29 mouse cellular contexts compared by ENCODE assay signal in the genomic region with DNA sequence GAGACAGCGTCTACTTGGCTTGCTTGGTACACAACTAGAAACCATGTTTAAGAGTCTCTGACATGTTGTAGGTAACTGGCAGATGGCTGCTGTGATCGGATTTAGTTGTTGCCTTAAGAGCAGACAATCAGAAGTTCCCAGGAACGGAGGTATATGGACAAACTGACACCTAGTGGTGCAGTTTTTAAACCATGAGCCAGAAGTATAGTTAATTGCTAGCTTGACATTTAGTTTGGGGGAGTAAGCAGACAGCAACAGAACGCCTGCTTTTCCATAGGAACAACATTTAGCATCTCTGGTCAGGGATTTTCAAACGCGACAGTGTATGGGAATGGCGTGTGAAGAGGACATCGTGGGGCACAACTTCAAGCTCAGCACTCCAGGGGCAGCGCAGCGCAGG. TPM values are rescaled to one million over a fixed set of nuclear protein-coding genes. Genes with fewer than 3 reads are reported as not detected.
DNase-seq lines count a peak whose midpoint lies in the region; ATAC-seq and TF ChIP-seq lines count a peak whose summit lies in the region.
"Had no signal": no experiment of that assay in that cellular context is flagged by ENCODE, and none has a peak within 500 bp of the region (broad histone marks: within the 10 kb centered on the region; RNA-seq: fewer than 3 reads in every experiment).

No protein-coding gene starts in this region.

- TF ChIP-seq CTCF in hindbrain, postnatal 0 days (IDR thresholded peaks at IDR 0.05; ENCODE audit: low read depth): 0 out of 2 replicates have a peak, but pooled peaks have one; percentile 21
- TF ChIP-seq CTCF in lung, embryonic 14.5 days (IDR thresholded peaks at IDR 0.05; ENCODE audit: low read depth): peak; percentile 35; the same call in 1 of the 2 replicates
- no peak for TF ChIP-seq CTCF in lung, adult 2 months (IDR thresholded peaks at IDR 0.05; ENCODE audit: insufficient read depth, low read length)
- TF ChIP-seq CTCF in MEL (IDR thresholded peaks at IDR 0.05 in 2 of 3, conservative IDR thresholded peaks at IDR 0.05 in 1 of 3; ENCODE audit: control insufficient read depth in 1 of 3, insufficient read depth in 1 of 3, low read depth in 2 of 3, low read length in 3 of 3, poor library complexity in 1 of 3, severe bottlenecking in 1 of 3): peak in 1 of 3 experiments; percentile 14; a peak in 1 of 6 replicates
- TF ChIP-seq CTCF in cortical plate, adult 2 months (IDR thresholded peaks at IDR 0.05; ENCODE audit: extremely low read depth, insufficient read depth, low read length): peak; percentile 22; the same call in 1 of the 2 replicates

- H3K4me3 ChIP-seq in hindbrain, postnatal 0 days (ENCODE audit: low read length): no peak overlapping the region
- no peak overlapping the region for H3K4me3 ChIP-seq in hindbrain, embryonic 16.5 days (ENCODE audit: low read length)
- H3K4me3 ChIP-seq in lung, embryonic 14.5 days (ENCODE audit: low read depth, low read length): no peak overlapping the region
- H3K4me3 ChIP-seq in lung, adult 2 months (replicated peaks; ENCODE audit: extremely low read depth, low read depth, low read length): no peak overlapping the region
- H3K4me3 ChIP-seq in MEL (ENCODE audit: control insufficient read depth in 1 of 2, insufficient read depth in 1 of 2, low read depth in 2 of 2, low read length in 2 of 2): no peak overlapping the region
- H3K4me3 ChIP-seq in cortical plate, adult 2 months (ENCODE audit: insufficient read depth, low read length): no peak overlapping the region
- H3K4me3 ChIP-seq: hindbrain, embryonic 13.5 days; intestine, embryonic 15.5 days; limb, embryonic 10.5 days; liver, embryonic 13.5 days had no signal

- H3K9ac ChIP-seq in hindbrain, postnatal 0 days (replicated peaks; ENCODE audit: low read length): no peak overlapping the region
- no peak overlapping the region for H3K9ac ChIP-seq in hindbrain, embryonic 16.5 days (ENCODE audit: low read depth, low read length)
- H3K9ac ChIP-seq in lung, embryonic 14.5 days: no peak overlapping the region
- no peak overlapping the region for H3K9ac ChIP-seq in MEL (ENCODE audit: control insufficient read depth, low read depth, low read length, poor library complexity, severe bottlenecking)
- H3K9ac ChIP-seq: hindbrain, embryonic 13.5 days; intestine, embryonic 15.5 days; liver, embryonic 13.5 days had no signal

- no peaks in the 10 kb centered on the region for H3K27me3 ChIP-seq in hindbrain, postnatal 0 days (ENCODE audit: insufficient read depth, low read length)
- no peaks in the 10 kb centered on the region for H3K27me3 ChIP-seq in hindbrain, embryonic 16.5 days (replicated peaks; ENCODE audit: control insufficient read depth, insufficient read depth, low read length)
- no peaks in the 10 kb centered on the region for H3K27me3 ChIP-seq in lung, embryonic 14.5 days (ENCODE audit: insufficient read depth, low read length)
- no peaks in the 10 kb centered on the region for H3K27me3 ChIP-seq in MEL (ENCODE audit: control insufficient read depth in 1 of 2, insufficient read depth in 2 of 2, low read length in 2 of 2)
- H3K27me3 ChIP-seq: hindbrain, embryonic 13.5 days; intestine, embryonic 15.5 days; liver, embryonic 13.5 days had no signal

- H3K36me3 ChIP-seq in hindbrain, postnatal 0 days (ENCODE audit: insufficient read depth, low read length): no peaks in the 10 kb centered on the region
- no peaks in the 10 kb centered on the region for H3K36me3 ChIP-seq in hindbrain, embryonic 16.5 days (ENCODE audit: control insufficient read depth, insufficient read depth, low read length)
- no peaks in the 10 kb centered on the region for H3K36me3 ChIP-seq in lung, embryonic 14.5 days (ENCODE audit: insufficient read depth)
- H3K36me3 ChIP-seq in MEL (ENCODE audit: control insufficient read depth in 1 of 2, insufficient read depth in 2 of 2, low read length in 2 of 2): peaks cover 0 to 32% of the 10 kb centered on the region in 2 experiments; a peak in 2 of 4 replicates
- H3K36me3 ChIP-seq: hindbrain, embryonic 13.5 days; intestine, embryonic 15.5 days; limb, embryonic 10.5 days; liver, embryonic 13.5 days had no signal

- no peaks in the 10 kb centered on the region for H3K9me3 ChIP-seq in hindbrain, postnatal 0 days (ENCODE audit: low read length)
- H3K9me3 ChIP-seq in hindbrain, embryonic 16.5 days (ENCODE audit: control insufficient read depth, low read length): no peaks in the 10 kb centered on the region
- H3K9me3 ChIP-seq in lung, embryonic 14.5 days (ENCODE audit: low read depth, low read length): no peaks in the 10 kb centered on the region
- H3K9me3 ChIP-seq in MEL (replicated peaks; ENCODE audit: insufficient read depth, low read length): no peaks in the 10 kb centered on the region
- H3K9me3 ChIP-seq: intestine, embryonic 15.5 days; limb, embryonic 10.5 days; liver, embryonic 13.5 days had no signal

- WGBS in hindbrain, postnatal 0 days: 70% methylated on average over 10 of the region's 10 CpGs
- 74% methylated on average over 10 of the region's 10 CpGs for WGBS in hindbrain, embryonic 16.5 days
- WGBS in lung, embryonic 14.5 days: 52% methylated on average over 10 of the region's 10 CpGs
- WGBS in lung, adult 2 months: 60% methylated on average over 10 of the region's 10 CpGs

- no peak for TF ChIP-seq EP300 in MEL (IDR thresholded peaks at IDR 0.05; ENCODE audit: low read depth in 1 of 2, low read length in 2 of 2)

- H3K27ac ChIP-seq in hindbrain, postnatal 0 days: no peak overlapping the region
- no peak overlapping the region for H3K27ac ChIP-seq in hindbrain, embryonic 16.5 days (ENCODE audit: low read depth, low read length)
- no peak overlapping the region for H3K27ac ChIP-seq in lung, embryonic 14.5 days (ENCODE audit: low read depth)
- H3K27ac ChIP-seq in MEL (ENCODE audit: control insufficient read depth, low read depth, low read length): no peak overlapping the region
- no peak overlapping the region for H3K27ac ChIP-seq in cortical plate, adult 2 months (ENCODE audit: insufficient read depth, low read length)
- H3K27ac ChIP-seq: hindbrain, embryonic 13.5 days; intestine, embryonic 15.5 days; limb, embryonic 10.5 days; liver, embryonic 13.5 days had no signal

- no peak overlapping the region for H3K4me2 ChIP-seq in hindbrain, postnatal 0 days (ENCODE audit: low read depth, low read length)
- H3K4me2 ChIP-seq in hindbrain, embryonic 16.5 days (ENCODE audit: low read length): no peak overlapping the region
- no peak overlapping the region for H3K4me2 ChIP-seq in lung, embryonic 14.5 days
- H3K4me2 ChIP-seq: hindbrain, embryonic 13.5 days; intestine, embryonic 15.5 days; liver, embryonic 13.5 days had no signal

- H3K4me1 ChIP-seq in hindbrain, postnatal 0 days (ENCODE audit: insufficient read depth, low read length): no peaks in the 10 kb centered on the region
- no peaks in the 10 kb centered on the region for H3K4me1 ChIP-seq in hindbrain, embryonic 16.5 days (ENCODE audit: control insufficient read depth, insufficient read depth, low read depth, low read length)
- no peaks in the 10 kb centered on the region for H3K4me1 ChIP-seq in lung, embryonic 14.5 days (ENCODE audit: insufficient read depth)
- H3K4me1 ChIP-seq in lung, adult 2 months (ENCODE audit: control insufficient read depth, insufficient read depth, low read length): peaks cover 15% of the 10 kb centered on the region
- H3K4me1 ChIP-seq in MEL (ENCODE audit: control insufficient read depth in 1 of 2, insufficient read depth in 2 of 2, low read length in 2 of 2): peaks cover 24 to 29% of the 10 kb centered on the region in 2 experiments
- H3K4me1 ChIP-seq in cortical plate, adult 2 months (ENCODE audit: control insufficient read depth, insufficient read depth, low read length): peaks cover 4% of the 10 kb centered on the region
- H3K4me1 ChIP-seq: hindbrain, embryonic 13.5 days; intestine, embryonic 15.5 days; limb, embryonic 10.5 days had no signal

- H3K79me2 ChIP-seq in MEL (ENCODE audit: control insufficient read depth, insufficient read depth, low read length, poor library complexity): no peaks in the 10 kb centered on the region

- no peak for TF ChIP-seq POLR2A in lung, adult 2 months (IDR thresholded peaks at IDR 0.05; ENCODE audit: borderline replicate concordance, extremely low read depth, low read depth, low read length)
- TF ChIP-seq POLR2A in MEL (IDR thresholded peaks at IDR 0.05; ENCODE audit: control insufficient read depth in 1 of 2, insufficient read depth in 1 of 2, low read depth in 1 of 2, low read length in 2 of 2, poor library complexity in 1 of 2): no peak
- TF ChIP-seq POLR2A in cortical plate, adult 2 months (IDR thresholded peaks at IDR 0.05; ENCODE audit: extremely low read depth, insufficient read depth, low read length): no peak

- no peak for DNase-seq in hindbrain, postnatal 0 days (ENCODE audit: low spot score)
- DNase-seq in lung, embryonic 14.5 days: peak; percentile 13
- DNase-seq in lung, adult 2 months: no peak
- no peak for DNase-seq in MEL (ENCODE audit: low read depth, low spot score)
- DNase-seq in thymus, adult 18-20 months: no peak
- DNase-seq: adrenal gland, postnatal 14 days; cerebellum, adult 11-12 months; cerebellum, postnatal 14 days; embryo, embryonic 11 days; heart, adult 18-20 months; heart, postnatal 14 days; kidney, postnatal 14 days; liver, embryonic 13.5 days; lung, postnatal 10 days; thymus, postnatal 25 days had no signal

- peak; percentile 22 for TF ChIP-seq RAD21 in MEL (IDR thresholded peaks at IDR 0.05; ENCODE audit: low read depth, low read length)

- ATAC-seq in hindbrain, postnatal 0 days: no peak
- ATAC-seq in hindbrain, embryonic 16.5 days: no peak
- no peak for ATAC-seq in lung, embryonic 14.5 days (ENCODE audit: insufficient read depth)
- ATAC-seq: forebrain, embryonic 16.5 days; intestine, embryonic 15.5 days had no signal

RNA-seq across cellular contexts. Expression of gene Riox1, which starts 12.8 kb away (rescaled TPM):
- total RNA-seq in hindbrain, postnatal 0 days (2014; rRNA removed): 28.8 and 35.2 TPM in 2 replicates
- 8.7 and 11.3 TPM in 2 replicates for polyA plus RNA-seq in hindbrain, postnatal 0 days (2015; fragmentation: Nextera tagmentation; extraction: Ambion mirVana)
- polyA plus RNA-seq in hindbrain, embryonic 16.5 days (2015; fragmentation: Nextera tagmentation; extraction: Ambion mirVana): 7.2 and 9.1 TPM in 2 replicates
- 18.6 and 20.1 TPM in 2 replicates for polyA plus RNA-seq in lung, embryonic 14.5 days (2014; fragmentation: Nextera tagmentation; extraction: Ambion mirVana)
- 19.1 and 29.8 TPM in 2 replicates for polyA plus RNA-seq in lung, adult 2 months (2012; rRNA removed)
- total RNA-seq in MEL (2012; rRNA removed): 43.4 and 46.6 TPM in 2 replicates
- 10 to 100 TPM in 1 of 2 experiments, not detected in 1; 47.1 TPM for polyA plus RNA-seq in MEL (2012; ENCODE audit: insufficient read depth in 1 of 2, insufficient read length in 2 of 2, low read depth in 1 of 2, low replicate concordance in 2 of 2, missing spikeins in 1 of 2)
- 11.5 and 11.8 TPM in 2 replicates for polyA plus RNA-seq in cortical plate, adult 2 months (2012; rRNA removed)

RNA-seq across cellular contexts. Expression of gene Numb, which starts 15.9 kb away (rescaled TPM):
- total RNA-seq in hindbrain, postnatal 0 days (2014; rRNA removed): 16.7 and 17.7 TPM in 2 replicates
- polyA plus RNA-seq in hindbrain, postnatal 0 days (2015; fragmentation: Nextera tagmentation; extraction: Ambion mirVana): 10.7 and 12.1 TPM in 2 replicates
- polyA plus RNA-seq in hindbrain, embryonic 16.5 days (2015; fragmentation: Nextera tagmentation; extraction: Ambion mirVana): 15.7 and 17.2 TPM in 2 replicates
- polyA plus RNA-seq in lung, embryonic 14.5 days (2014; fragmentation: Nextera tagmentation; extraction: Ambion mirVana): 36.0 and 38.3 TPM in 2 replicates
- polyA plus RNA-seq in lung, adult 2 months (2012; rRNA removed): 155 and 165 TPM in 2 replicates
- 8.4 and 10.6 TPM in 2 replicates for total RNA-seq in MEL (2012; rRNA removed)
- polyA plus RNA-seq in MEL (2012; ENCODE audit: insufficient read depth in 1 of 2, insufficient read length in 2 of 2, low read depth in 1 of 2, low replicate concordance in 2 of 2, missing spikeins in 1 of 2): 10 to 100 TPM in 1 of 2 experiments, not detected in 1; 14.6 TPM
- 69.6 and 74.6 TPM in 2 replicates for polyA plus RNA-seq in cortical plate, adult 2 months (2012; rRNA removed)

RNA-seq across cellular contexts. Expression of gene Heatr4, which starts 47.1 kb away (rescaled TPM):
- total RNA-seq in hindbrain, postnatal 0 days (2014; rRNA removed): 0.11 and 0.16 TPM in 2 replicates
- not detected in 2 replicates for polyA plus RNA-seq in hindbrain, postnatal 0 days (2015; fragmentation: Nextera tagmentation; extraction: Ambion mirVana)
- polyA plus RNA-seq in hindbrain, embryonic 16.5 days (2015; fragmentation: Nextera tagmentation; extraction: Ambion mirVana): not detected in 2 replicates
- not detected in 2 replicates for polyA plus RNA-seq in lung, embryonic 14.5 days (2014; fragmentation: Nextera tagmentation; extraction: Ambion mirVana)
- 0.05 TPM in 1 of 2 replicates, not detected in the other for polyA plus RNA-seq in lung, adult 2 months (2012; rRNA removed)
- not detected in 2 replicates for total RNA-seq in MEL (2012; rRNA removed)
- under 1 TPM in 1 of 2 experiments, not detected in 1; 0.03 TPM for polyA plus RNA-seq in MEL (2012; ENCODE audit: insufficient read depth in 1 of 2, insufficient read length in 2 of 2, low read depth in 1 of 2, low replicate concordance in 2 of 2, missing spikeins in 1 of 2)
- 0.02 and 0.04 TPM in 2 replicates for polyA plus RNA-seq in cortical plate, adult 2 months (2012; rRNA removed)
- total RNA-seq: adrenal gland, postnatal 14 days; ES-E14; gastrocnemius, adult 18-20 months; heart, adult 18-20 months; heart, postnatal 14 days; left cerebral cortex, adult 18-20 months; megakaryocyte-erythroid progenitor cell, adult 5-6 weeks; monocyte, adult 5-6 weeks had no signal
- polyA plus RNA-seq: embryonic facial prominence, embryonic 14.5 days; forebrain, embryonic 16.5 days; hindbrain, embryonic 13.5 days; intestine, embryonic 15.5 days; limb, embryonic 10.5 days; liver, embryonic 13.5 days; neural tube, embryonic 14.5 days; small intestine, adult 2 months had no signal

RNA-seq across cellular contexts. Expression of gene Acot2, which starts 50.1 kb away (rescaled TPM):
- 18.6 and 29.1 TPM in 2 replicates for total RNA-seq in hindbrain, postnatal 0 days (2014; rRNA removed)
- 31.2 and 33.9 TPM in 2 replicates for polyA plus RNA-seq in hindbrain, postnatal 0 days (2015; fragmentation: Nextera tagmentation; extraction: Ambion mirVana)
- 16.1 TPM in 2 replicates for polyA plus RNA-seq in hindbrain, embryonic 16.5 days (2015; fragmentation: Nextera tagmentation; extraction: Ambion mirVana)
- polyA plus RNA-seq in lung, embryonic 14.5 days (2014; fragmentation: Nextera tagmentation; extraction: Ambion mirVana): 30.3 and 31.3 TPM in 2 replicates
- polyA plus RNA-seq in lung, adult 2 months (2012; rRNA removed): 18.4 and 20.3 TPM in 2 replicates
- 9.8 and 14.6 TPM in 2 replicates for total RNA-seq in MEL (2012; rRNA removed)
- polyA plus RNA-seq in MEL (2012; ENCODE audit: insufficient read depth in 1 of 2, insufficient read length in 2 of 2, low read depth in 1 of 2, low replicate concordance in 2 of 2, missing spikeins in 1 of 2): 10 to 100 TPM in 1 of 2 experiments, not detected in 1; 13.0 TPM
- polyA plus RNA-seq in cortical plate, adult 2 months (2012; rRNA removed): 7.3 and 8.0 TPM in 2 replicates
